Mouse (Mus musculus): ENCODE data around the gene Rsph10b. TPM values are rescaled to one million over a fixed set of nuclear protein-coding genes. Genes with fewer than 3 reads are reported as not detected.

The Rsph10b gene
- polyA plus RNA-seq, 1 experiment, result 15.2 TPM

DNA sequence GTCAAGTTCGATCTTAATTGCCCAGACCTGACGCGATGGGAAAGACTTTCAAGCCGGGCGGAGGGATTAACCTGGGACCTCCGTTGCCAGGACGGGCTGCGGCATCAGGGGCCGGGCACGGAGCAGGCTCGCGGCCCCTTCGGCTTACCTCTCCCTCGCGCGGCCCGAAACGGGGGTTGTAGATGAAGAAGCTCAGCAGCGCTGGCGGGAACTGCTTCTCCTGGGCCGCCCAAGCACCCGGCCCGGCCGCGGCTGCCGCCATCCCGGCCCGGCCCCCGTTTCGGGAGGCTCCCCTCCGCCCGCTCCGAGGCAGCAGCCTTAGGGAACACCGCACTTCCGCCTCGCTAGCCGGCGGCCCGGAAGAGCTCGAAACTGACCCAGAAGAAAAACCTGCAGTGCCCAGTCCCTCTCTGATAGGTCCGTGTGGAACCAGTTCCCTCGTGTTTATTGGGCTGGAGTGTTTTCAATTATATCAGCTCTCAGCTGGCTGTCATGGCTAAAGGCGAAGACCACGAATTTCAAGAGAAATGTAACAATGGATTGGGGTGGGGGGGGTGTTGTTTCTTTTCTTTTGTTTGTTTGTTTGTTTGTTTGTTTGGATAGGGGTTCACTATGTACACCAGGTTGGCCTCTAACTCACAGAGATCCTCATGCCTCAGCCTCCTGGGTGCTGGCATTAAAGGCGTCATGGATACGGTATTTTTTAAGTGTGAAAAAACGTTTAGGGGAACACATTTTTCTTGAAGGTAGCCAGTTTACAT lies 81.9 kb downstream of the Rsph10b start, which contains the start of gene Ccz1:
Gene Ccz1, minus strand, starts transcription at position 327 of the 761 bp plus-strand sequence.
- Histone ChIP-seq H3K4me3 (ENCODE audit: insufficient read depth, low read length) (peak within 1 kb of the TSS; percentile 85), H3K4me1 (ENCODE audit: control insufficient read depth, insufficient read depth, low read length) (no peaks in the 10 kb centered on the region; the same call in 1 of the 2 replicates), H3K27ac (ENCODE audit: insufficient read depth, low read length) (no peak within 1 kb of the TSS)
- TF ChIP-seq CTCF (IDR thresholded peaks at IDR 0.05; ENCODE audit: extremely low read depth, insufficient read depth, low read length), result no peak
- TF ChIP-seq POLR2A (IDR thresholded peaks at IDR 0.05; ENCODE audit: extremely low read depth, insufficient read depth, low read length), result peak; percentile 41; the same call in 1 of the 2 replicates

DNA sequence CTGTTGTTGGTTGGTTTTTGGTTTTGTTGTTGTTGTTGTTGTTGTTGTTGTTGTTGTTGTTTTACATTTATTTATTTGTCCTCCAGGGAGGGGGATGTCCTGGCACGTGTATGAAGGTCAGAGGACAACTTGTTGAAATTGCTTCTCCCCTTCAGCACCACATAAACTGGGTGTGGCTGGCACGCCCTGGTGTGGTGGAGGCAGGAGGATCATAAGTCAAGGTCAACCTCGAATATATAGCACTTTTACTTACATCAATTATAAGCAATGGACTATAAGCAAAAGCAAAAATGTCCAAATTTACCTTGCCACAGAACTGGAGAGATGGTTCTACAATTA lies 82.4 kb downstream of the Rsph10b start:
- TF ChIP-seq CTCF (IDR thresholded peaks at IDR 0.05; ENCODE audit: extremely low read depth, insufficient read depth, low read length) (no peak), POLR2A (IDR thresholded peaks at IDR 0.05; ENCODE audit: extremely low read depth, insufficient read depth, low read length) (no peak)
- Histone ChIP-seq H3K27ac (ENCODE audit: insufficient read depth, low read length) (no peak overlapping the region), H3K4me3 (ENCODE audit: insufficient read depth, low read length) (peak overlapping the region; percentile 85), H3K4me1 (ENCODE audit: control insufficient read depth, insufficient read depth, low read length) (no peaks in the 10 kb centered on the region; the same call in 1 of the 2 replicates)

GRCm38 (mm10) chr5:144015845-144016244 lies 83.0 kb downstream of the Rsph10b start:
- Histone ChIP-seq H3K27ac (ENCODE audit: insufficient read depth, low read length) (no peak overlapping the region), H3K4me1 (ENCODE audit: control insufficient read depth, insufficient read depth, low read length) (no peaks in the 10 kb centered on the region; the same call in 1 of the 2 replicates), H3K4me3 (ENCODE audit: insufficient read depth, low read length) (no peak overlapping the region)
- TF ChIP-seq POLR2A (IDR thresholded peaks at IDR 0.05; ENCODE audit: extremely low read depth, insufficient read depth, low read length) (no peak), CTCF (IDR thresholded peaks at IDR 0.05; ENCODE audit: extremely low read depth, insufficient read depth, low read length) (no peak)

- no peaks in the 10 kb centered on the region for H3K4me1 ChIP-seq (ENCODE audit: control insufficient read depth, insufficient read depth, low read length)
- no peak within 1 kb of the TSS for H3K27ac ChIP-seq (ENCODE audit: insufficient read depth, low read length)
- H3K4me3 ChIP-seq (ENCODE audit: insufficient read depth, low read length), result no peak within 1 kb of the TSS
- TF ChIP-seq POLR2A (IDR thresholded peaks at IDR 0.05; ENCODE audit: extremely low read depth, insufficient read depth, low read length), result no peak
- TF ChIP-seq CTCF (IDR thresholded peaks at IDR 0.05; ENCODE audit: extremely low read depth, insufficient read depth, low read length), result no peak
Measured at GRCm38 (mm10) chr5:144026620-144027263, 93.9 kb downstream of the Rsph10b start, which contains the start of gene Ocm. Gene Ocm (minus strand): TSS chr5:144026670.

DNA sequence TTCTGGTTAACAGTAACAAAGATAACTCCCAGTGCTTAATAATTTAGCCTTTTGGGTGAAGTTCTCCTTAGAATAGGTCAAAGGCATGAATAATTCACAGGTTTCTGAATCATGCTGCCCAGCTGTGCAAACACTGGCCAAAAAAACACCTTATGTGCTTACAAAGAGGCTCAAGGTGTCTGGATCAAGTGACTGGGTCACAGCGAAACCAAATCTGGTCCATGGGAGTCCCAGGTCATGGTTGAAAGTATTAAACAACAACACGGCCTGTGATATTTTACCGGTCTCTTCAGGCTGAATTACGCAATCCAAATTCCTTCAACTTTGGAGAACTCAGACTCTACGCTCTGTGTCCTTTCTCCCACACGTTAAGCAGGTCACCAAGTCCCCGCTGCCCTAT lies 99.7 kb downstream of the Rsph10b start:
- Histone ChIP-seq H3K4me1 (ENCODE audit: control insufficient read depth, insufficient read depth, low read length) (peaks cover 1% of the 10 kb centered on the region), H3K4me3 (ENCODE audit: insufficient read depth, low read length) (no peak overlapping the region), H3K27ac (ENCODE audit: insufficient read depth, low read length) (no peak overlapping the region)
- TF ChIP-seq POLR2A (IDR thresholded peaks at IDR 0.05; ENCODE audit: extremely low read depth, insufficient read depth, low read length), result no peak
- no peak for TF ChIP-seq CTCF (IDR thresholded peaks at IDR 0.05; ENCODE audit: extremely low read depth, insufficient read depth, low read length)

DNA sequence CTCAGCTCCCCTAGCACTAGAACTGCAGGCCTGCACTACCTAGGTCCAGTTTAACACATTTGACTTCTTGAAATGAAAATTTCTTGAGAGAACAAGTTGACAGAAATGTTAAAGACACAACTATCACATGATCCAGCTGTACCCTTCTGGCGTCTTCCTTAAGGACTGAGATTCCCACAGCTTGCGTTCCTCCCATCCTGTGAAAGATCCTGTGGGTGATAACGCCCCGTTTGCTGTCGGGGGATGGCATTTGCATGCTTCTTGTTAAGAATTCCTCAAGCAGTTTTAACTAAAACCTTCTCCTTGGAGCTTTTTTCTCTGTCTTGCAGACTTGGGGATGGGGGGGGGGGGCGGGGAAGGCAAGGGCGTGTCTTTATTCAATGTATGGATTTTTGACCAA lies 101.7 kb downstream of the Rsph10b start:
- H3K4me3 ChIP-seq (ENCODE audit: insufficient read depth, low read length), result no peak overlapping the region
- H3K4me1 ChIP-seq (ENCODE audit: control insufficient read depth, insufficient read depth, low read length), result peaks cover 1% of the 10 kb centered on the region
- H3K27ac ChIP-seq (ENCODE audit: insufficient read depth, low read length), result no peak overlapping the region
- TF ChIP-seq POLR2A (IDR thresholded peaks at IDR 0.05; ENCODE audit: extremely low read depth, insufficient read depth, low read length) (no peak), CTCF (IDR thresholded peaks at IDR 0.05; ENCODE audit: extremely low read depth, insufficient read depth, low read length) (no peak)

Other genes starting within 250 kb of the Rsph10b start
- 10.9 and 12.4 TPM in 2 replicates for gene Usp42, start 200.8 kb upstream of the Rsph10b start, polyA plus RNA-seq (2012; rRNA removed)
- 36.2 and 36.4 TPM in 2 replicates for gene Eif2ak1, start 115.2 kb upstream of the Rsph10b start, polyA plus RNA-seq (2012; rRNA removed)
- 0.21 and 0.31 TPM in 2 replicates for gene Ankrd61, start 35.4 kb upstream of the Rsph10b start, polyA plus RNA-seq (2012; rRNA removed)
- 56.0 and 58.3 TPM in 2 replicates for gene Aimp2, start 23.2 kb upstream of the Rsph10b start, polyA plus RNA-seq (2012; rRNA removed)
- gene Pms2, start 23.1 kb upstream of the Rsph10b start, polyA plus RNA-seq (2012; rRNA removed), result 14.9 and 18.2 TPM in 2 replicates
- 3.1 and 4.2 TPM in 2 replicates for gene Gm42421, start 4.9 kb upstream of the Rsph10b start, polyA plus RNA-seq (2012; rRNA removed)
- gene Ccz1, start 81.8 kb downstream of the Rsph10b start, polyA plus RNA-seq (2012; rRNA removed), result 36.2 and 37.4 TPM in 2 replicates
- 1.8 TPM in 2 replicates for gene Ocm, start 93.6 kb downstream of the Rsph10b start, polyA plus RNA-seq (2012; rRNA removed)
- gene Lmtk2, start 167.4 kb downstream of the Rsph10b start, polyA plus RNA-seq (2012; rRNA removed), result 68.2 and 69.3 TPM in 2 replicates